Mouse (Mus musculus) G1E (cell line): ENCODE data around the gene Ash1l.

Experiments used
- CTCF ChIP-seq: IDR thresholded peaks from 2 replicates; pipeline ENCODE4 v1.5.1; 2012; ENCODE audit warnings: low read depth, low read length, inconsistent platforms, mixed read lengths
- GATA1 ChIP-seq: IDR thresholded peaks from 2 replicates; pipeline ENCODE4 v1.6.1; 2012; ENCODE audit warnings: borderline replicate concordance, low read length, inconsistent platforms, mixed read lengths
- GATA2 ChIP-seq: IDR thresholded peaks from 2 replicates; pipeline ENCODE4 v1.6.1; 2012; ENCODE audit warnings: low read depth, low read length, inconsistent platforms, borderline replicate concordance
- POLR2AphosphoS5 ChIP-seq: IDR thresholded peaks from 2 replicates; pipeline ENCODE4 v1.6.1; 2012; ENCODE audit warnings: low read depth, low read length, inconsistent platforms; ENCODE audit not compliant: insufficient replicate concordance
- TAL1 ChIP-seq: conservative IDR thresholded peaks from 2 replicates; pipeline ENCODE4 v1.6.1; 2012; ENCODE audit warnings: low read depth, low read length, inconsistent platforms, mixed read lengths

- TF ChIP-seq CTCF (no peak), GATA1 (no peak), POLR2AphosphoS5 (no peak), TAL1 (no peak), GATA2 (no peak)
Observed at GRCm38 (mm10) chr3:88923989-88924591, 26.3 kb upstream of the Ash1l start.
